Comparison of ENCODE assay signal across 8 mouse cellular contexts in the genomic region with DNA sequence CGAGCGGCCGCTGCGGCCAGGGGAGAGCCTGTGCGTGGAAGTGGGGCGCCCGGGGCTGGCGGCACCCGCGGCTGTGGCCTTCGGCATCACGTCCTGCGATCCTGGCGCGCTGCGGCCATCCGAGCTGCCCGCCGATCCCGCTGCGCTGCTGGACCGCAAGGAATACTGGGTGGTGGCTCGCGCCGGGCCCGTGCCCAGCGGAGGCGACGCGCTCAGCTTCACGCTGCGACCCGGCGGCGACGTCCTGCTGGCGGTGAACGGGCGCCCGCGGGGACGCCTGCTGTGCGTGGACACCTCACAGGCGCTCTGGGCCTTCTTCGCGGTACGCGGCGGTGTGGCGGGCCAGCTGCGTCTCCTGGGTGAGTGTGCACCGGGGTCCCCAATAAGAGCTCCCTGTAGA. TPM values are rescaled to one million over a fixed set of nuclear protein-coding genes. Genes with fewer than 3 reads are reported as not detected.
A peak's percentile ranks its signal among the peaks of the same experiment; 100 is the strongest.
DNase-seq lines count a peak whose midpoint lies in the region; ATAC-seq lines count a peak whose summit lies in the region.

No protein-coding gene starts in this region.

- DNase-seq in heart, postnatal 25 days (ENCODE audit: low spot score) = no peak
- DNase-seq in embryonic facial prominence, embryonic 11.5 days (ENCODE audit: low spot score) = peak; percentile 8
- DNase-seq in midbrain, embryonic 14.5 days = peak; percentile 45
- DNase-seq in adrenal gland, postnatal 4 days (ENCODE audit: low spot score in 2 of 2) = no peak
- no peak for DNase-seq in frontal cortex, postnatal 10 days (ENCODE audit: low spot score in 2 of 2)

- H3K36me3 ChIP-seq in heart, embryonic 14.5 days (ENCODE audit: control insufficient read depth, insufficient read depth, low read length) = peaks cover 69% of the 10 kb centered on the region
- H3K36me3 ChIP-seq in embryonic facial prominence, embryonic 11.5 days (replicated peaks; ENCODE audit: control insufficient read depth, insufficient read depth, low read depth, low read length) = no peaks in the 10 kb centered on the region
- peaks cover 7% of the 10 kb centered on the region; the same call in 1 of the 2 replicates for H3K36me3 ChIP-seq in hindbrain, embryonic 15.5 days
- H3K36me3 ChIP-seq in midbrain, embryonic 14.5 days (ENCODE audit: control insufficient read depth, insufficient read depth, low read length) = peaks cover 6% of the 10 kb centered on the region; the same call in 1 of the 2 replicates

- ATAC-seq in heart, embryonic 14.5 days (ENCODE audit: insufficient number of reproducible peaks, insufficient read depth, low FRiP score, low read depth) = no peak
- ATAC-seq in embryonic facial prominence, embryonic 11.5 days (replicated peaks; ENCODE audit: insufficient number of reproducible peaks, low FRiP score, low TSS enrichment, low read depth) = no peak
- ATAC-seq in hindbrain, embryonic 15.5 days (ENCODE audit: low FRiP score, low read depth) = no peak
- ATAC-seq in midbrain, embryonic 14.5 days (ENCODE audit: low FRiP score, low TSS enrichment) = no peak
- no peak for ATAC-seq in monocyte, adult 5-6 weeks (replicated peaks; ENCODE audit: insufficient number of reproducible peaks, low FRiP score, low TSS enrichment, poor library complexity, severe bottlenecking)

- intact Hi-C loops in heart, postnatal 25 days (cut with DNase I) = no loop called here

- peak overlapping the region; percentile 27 to 38 for H3K4me3 ChIP-seq in heart, embryonic 14.5 days (ENCODE audit: control insufficient read depth in 1 of 2, insufficient read depth in 1 of 2, low read depth in 1 of 2, low read length in 2 of 2)
- H3K4me3 ChIP-seq in embryonic facial prominence, embryonic 11.5 days (ENCODE audit: low read depth, low read length) = peak overlapping the region; percentile 31
- H3K4me3 ChIP-seq in hindbrain, embryonic 15.5 days = peak overlapping the region; percentile 26
- peak overlapping the region; percentile 28 for H3K4me3 ChIP-seq in midbrain, embryonic 14.5 days (replicated peaks; ENCODE audit: low read depth, low read length)

- peaks cover 26% of the 10 kb centered on the region for H3K27me3 ChIP-seq in heart, embryonic 14.5 days (ENCODE audit: control insufficient read depth, insufficient read depth, low read length)
- peaks cover 29% of the 10 kb centered on the region for H3K27me3 ChIP-seq in embryonic facial prominence, embryonic 11.5 days (ENCODE audit: control insufficient read depth, insufficient read depth, low read length)
- peaks cover 29% of the 10 kb centered on the region for H3K27me3 ChIP-seq in hindbrain, embryonic 15.5 days
- peaks cover 27% of the 10 kb centered on the region for H3K27me3 ChIP-seq in midbrain, embryonic 14.5 days (ENCODE audit: control insufficient read depth, insufficient read depth, low read length)

- H3K9ac ChIP-seq in heart, embryonic 14.5 days (ENCODE audit: low read length) = peak overlapping the region; percentile 60
- H3K9ac ChIP-seq in embryonic facial prominence, embryonic 11.5 days (replicated peaks; ENCODE audit: low read length) = peak overlapping the region; percentile 43
- H3K9ac ChIP-seq in hindbrain, embryonic 15.5 days = no peak overlapping the region
- peak overlapping the region; percentile 53; the same call in 1 of the 2 replicates for H3K9ac ChIP-seq in midbrain, embryonic 14.5 days (replicated peaks; ENCODE audit: low read length)

- peak overlapping the region; percentile 69 for H3K4me2 ChIP-seq in heart, embryonic 14.5 days (ENCODE audit: low read length)
- H3K4me2 ChIP-seq in embryonic facial prominence, embryonic 11.5 days (ENCODE audit: low read depth, low read length) = peak overlapping the region; percentile 64
- H3K4me2 ChIP-seq in hindbrain, embryonic 15.5 days = peak overlapping the region; percentile 49
- H3K4me2 ChIP-seq in midbrain, embryonic 14.5 days (ENCODE audit: low read length) = peak overlapping the region; percentile 51

- no peak overlapping the region for H3K27ac ChIP-seq in heart, embryonic 14.5 days (replicated peaks in 1 of 2; ENCODE audit: control insufficient read depth in 1 of 2, insufficient read depth in 1 of 2, low read depth in 2 of 2, low read length in 2 of 2)
- no peak overlapping the region for H3K27ac ChIP-seq in embryonic facial prominence, embryonic 11.5 days (replicated peaks; ENCODE audit: low read depth, low read length)
- H3K27ac ChIP-seq in hindbrain, embryonic 15.5 days (replicated peaks) = no peak overlapping the region
- H3K27ac ChIP-seq in midbrain, embryonic 14.5 days (replicated peaks; ENCODE audit: low read depth, low read length) = no peak overlapping the region

- H3K9me3 ChIP-seq in heart, embryonic 14.5 days (ENCODE audit: control insufficient read depth, low read length) = no peaks in the 10 kb centered on the region
- no peaks in the 10 kb centered on the region for H3K9me3 ChIP-seq in embryonic facial prominence, embryonic 11.5 days (replicated peaks; ENCODE audit: control insufficient read depth, low read length)
- H3K9me3 ChIP-seq in hindbrain, embryonic 15.5 days = no peaks in the 10 kb centered on the region
- H3K9me3 ChIP-seq in midbrain, embryonic 14.5 days (ENCODE audit: control insufficient read depth, low read length) = no peaks in the 10 kb centered on the region

- H3K4me1 ChIP-seq in heart, embryonic 14.5 days (ENCODE audit: control insufficient read depth in 2 of 2, insufficient read depth in 2 of 2, low read length in 2 of 2) = peaks cover 6 to 10% of the 10 kb centered on the region in 2 experiments; a peak in 2 of 4 replicates
- peaks cover 5% of the 10 kb centered on the region for H3K4me1 ChIP-seq in embryonic facial prominence, embryonic 11.5 days (ENCODE audit: control insufficient read depth, insufficient read depth, low read length)
- peaks cover 5% of the 10 kb centered on the region; the same call in 1 of the 2 replicates for H3K4me1 ChIP-seq in hindbrain, embryonic 15.5 days (replicated peaks)
- no peaks in the 10 kb centered on the region for H3K4me1 ChIP-seq in midbrain, embryonic 14.5 days (ENCODE audit: control insufficient read depth, insufficient read depth, low read length)

- WGBS in heart, embryonic 14.5 days = 17% methylated on average over 45 of the region's 52 CpGs
- WGBS in embryonic facial prominence, embryonic 11.5 days = 4% methylated on average over 51 of the region's 52 CpGs
- 5% methylated on average over 52 of the region's 52 CpGs for WGBS in hindbrain, embryonic 15.5 days
- WGBS in midbrain, embryonic 14.5 days = 7% methylated on average over 52 of the region's 52 CpGs

RNA-seq across cellular contexts. Expression of gene Neurl1b, which starts 24.4 kb away (rescaled TPM):
- 4.5 and 4.6 TPM in 2 replicates for polyA plus RNA-seq in heart, embryonic 14.5 days (2014; fragmentation: Nextera tagmentation; extraction: Ambion mirVana)
- total RNA-seq in heart, postnatal 25 days (2021) = 1 to 10 TPM; 4.7 to 6.3 TPM
- polyA plus RNA-seq in embryonic facial prominence, embryonic 11.5 days (2014; fragmentation: Nextera tagmentation; extraction: Ambion mirVana) = 0.25 and 0.45 TPM in 2 replicates
- 1.6 and 1.9 TPM in 2 replicates for polyA plus RNA-seq in hindbrain, embryonic 15.5 days (2015; fragmentation: Nextera tagmentation; extraction: Ambion mirVana)
- polyA plus RNA-seq in midbrain, embryonic 14.5 days (2014; fragmentation: Nextera tagmentation; extraction: Ambion mirVana) = 1.6 and 3.6 TPM in 2 replicates
- total RNA-seq in adrenal gland, postnatal 4 days (2021) = 10 to 100 TPM; 55.6 to 57.4 TPM
- total RNA-seq in monocyte, adult 5-6 weeks (2017) = 0.11 to 0.29 TPM in 2 of 3 replicates, not detected in the other

Comparison
In these comparisons a context has a peak if more than half of its experiments do, and no peak if none do; other contexts are left out.
1. DNase-seq: peak in embryonic facial prominence, embryonic 11.5 days (single experiment) and midbrain, embryonic 14.5 days (single experiment); none in heart, postnatal 25 days (single experiment), adrenal gland, postnatal 4 days (0 of 2) and frontal cortex, postnatal 10 days (0 of 2).
2. Peak in every context shown above with its lines, with median percentiles within 50 percentile points of each other: H3K4me2 ChIP-seq and H3K4me3 ChIP-seq.